In genomic region chr7:91463256-91463655, GRCm38 (mm10) we compare ENCODE assay signal across 16 mouse cellular contexts.
"Had no signal": no experiment of that assay in that cellular context is flagged by ENCODE, and none has a peak within 500 bp of the region (broad histone marks: within the 10 kb centered on the region; RNA-seq: fewer than 3 reads in every experiment).

No protein-coding gene starts in this region.

- H3K36me3 ChIP-seq: limb, embryonic 13.5 days; midbrain, embryonic 13.5 days; stomach, embryonic 15.5 days had no signal

- H3K9ac ChIP-seq: limb, embryonic 13.5 days; liver, embryonic 14.5 days; midbrain, embryonic 13.5 days; stomach, embryonic 15.5 days had no signal

- H3K27me3 ChIP-seq: limb, embryonic 13.5 days; midbrain, embryonic 13.5 days; stomach, embryonic 15.5 days had no signal

- H3K4me1 ChIP-seq: midbrain, embryonic 13.5 days; stomach, embryonic 15.5 days had no signal

- H3K4me3 ChIP-seq: left cerebral cortex, adult 2 months; limb, embryonic 13.5 days; midbrain, embryonic 13.5 days; stomach, embryonic 15.5 days had no signal

- DNase-seq: kidney, adult 8-10 months; kidney, postnatal 36 days; lung, adult 18-20 months; lung, postnatal 36 days; retina, postnatal 1 day; right cerebral cortex, postnatal 4 days; spleen, adult 18-20 months; thymus, adult 2 months; thymus, postnatal 25 days had no signal

- H3K9me3 ChIP-seq: limb, embryonic 13.5 days; midbrain, embryonic 13.5 days; stomach, embryonic 15.5 days had no signal

- ATAC-seq: intestine, postnatal 0 days; midbrain, embryonic 13.5 days had no signal

- H3K4me2 ChIP-seq: limb, embryonic 13.5 days; midbrain, embryonic 13.5 days; stomach, embryonic 15.5 days had no signal

- H3K27ac ChIP-seq: kidney, postnatal 0 days; left cerebral cortex, adult 2 months; limb, embryonic 13.5 days; liver, embryonic 14.5 days; midbrain, embryonic 13.5 days; stomach, embryonic 15.5 days had no signal
